ENCODE assay signal across 8 mouse cellular contexts in genomic region chr11:101069391-101070188, GRCm38 (mm10). TPM values are rescaled to one million over a fixed set of nuclear protein-coding genes. Genes with fewer than 3 reads are reported as not detected.
DNase-seq lines count a peak whose midpoint lies in the region; ATAC-seq and TF ChIP-seq lines count a peak whose summit lies in the region.

Naglu (plus strand) TSS chr11:101070012.

- no peak within 1 kb of the TSS for H3K27ac ChIP-seq in MEL (ENCODE audit: control insufficient read depth, low read depth, low read length)
- H3K27ac ChIP-seq in cerebellum, adult 2 months (ENCODE audit: insufficient read depth, low read length) = peak within 1 kb of the TSS; percentile 91
- peak within 1 kb of the TSS; percentile 68 for H3K27ac ChIP-seq in forebrain, postnatal 0 days (ENCODE audit: low read depth, low read length)
- H3K27ac ChIP-seq in layer of hippocampus, adult 2 months = peak within 1 kb of the TSS; percentile 95
- H3K27ac ChIP-seq in neural tube, embryonic 15.5 days (replicated peaks) = peak within 1 kb of the TSS; percentile 78

- H3K9ac ChIP-seq in MEL (ENCODE audit: control insufficient read depth, low read depth, low read length, poor library complexity, severe bottlenecking) = peak within 1 kb of the TSS; percentile 77
- H3K9ac ChIP-seq in forebrain, postnatal 0 days = peak within 1 kb of the TSS; percentile 84
- H3K9ac ChIP-seq in neural tube, embryonic 15.5 days (replicated peaks) = peak within 1 kb of the TSS; percentile 91

- H3K9me3 ChIP-seq in MEL (replicated peaks; ENCODE audit: insufficient read depth, low read length) = no peaks in the 10 kb centered on the region
- H3K9me3 ChIP-seq in forebrain, postnatal 0 days (ENCODE audit: low read length) = no peaks in the 10 kb centered on the region
- H3K9me3 ChIP-seq in neural tube, embryonic 15.5 days (replicated peaks) = no peaks in the 10 kb centered on the region

- WGBS in cerebellum, adult 2 months = 3% methylated on average over 35 of the region's 35 CpGs
- 5% methylated on average over 35 of the region's 35 CpGs for WGBS in forebrain, postnatal 0 days
- WGBS in lung, adult 2 months = 5% methylated on average over 35 of the region's 35 CpGs
- WGBS in neural tube, embryonic 15.5 days = 4% methylated on average over 35 of the region's 35 CpGs

- H3K79me2 ChIP-seq in MEL (ENCODE audit: control insufficient read depth, insufficient read depth, low read length, poor library complexity) = no peaks in the 10 kb centered on the region; the same call in 1 of the 2 replicates

- no peak for TF ChIP-seq RAD21 in MEL (IDR thresholded peaks at IDR 0.05; ENCODE audit: low read depth, low read length)

- no peaks in the 10 kb centered on the region for H3K27me3 ChIP-seq in MEL (ENCODE audit: control insufficient read depth in 1 of 2, insufficient read depth in 2 of 2, low read length in 2 of 2)
- no peaks in the 10 kb centered on the region for H3K27me3 ChIP-seq in cerebellum, adult 2 months (ENCODE audit: control insufficient read depth, insufficient read depth, low read length)
- H3K27me3 ChIP-seq in forebrain, postnatal 0 days (ENCODE audit: insufficient read depth, low read length) = no peaks in the 10 kb centered on the region
- no peaks in the 10 kb centered on the region for H3K27me3 ChIP-seq in neural tube, embryonic 15.5 days (replicated peaks)

- peak; percentile 95 for ATAC-seq in forebrain, postnatal 0 days
- ATAC-seq in neural tube, embryonic 15.5 days (ENCODE audit: low FRiP score) = peak; percentile 92

- peak within 1 kb of the TSS; percentile 63 for H3K4me3 ChIP-seq in MEL (ENCODE audit: control insufficient read depth in 1 of 2, insufficient read depth in 1 of 2, low read depth in 2 of 2, low read length in 2 of 2)
- H3K4me3 ChIP-seq in cerebellum, adult 2 months (replicated peaks; ENCODE audit: insufficient read depth, low read depth, low read length) = peak within 1 kb of the TSS; percentile 72
- H3K4me3 ChIP-seq in forebrain, postnatal 0 days (ENCODE audit: low read depth, low read length) = peak within 1 kb of the TSS; percentile 69
- peak within 1 kb of the TSS; percentile 93 for H3K4me3 ChIP-seq in layer of hippocampus, adult 2 months
- peak within 1 kb of the TSS; percentile 75 for H3K4me3 ChIP-seq in lung, adult 2 months (replicated peaks; ENCODE audit: extremely low read depth, low read depth, low read length)
- peak within 1 kb of the TSS; percentile 65 for H3K4me3 ChIP-seq in neural tube, embryonic 15.5 days (replicated peaks)

- peaks cover 6 to 12% of the 10 kb centered on the region in 2 experiments for H3K4me1 ChIP-seq in MEL (ENCODE audit: control insufficient read depth in 1 of 2, insufficient read depth in 2 of 2, low read length in 2 of 2)
- peaks cover 11% of the 10 kb centered on the region for H3K4me1 ChIP-seq in cerebellum, adult 2 months (ENCODE audit: control insufficient read depth, insufficient read depth, low read length)
- H3K4me1 ChIP-seq in forebrain, postnatal 0 days (ENCODE audit: insufficient read depth) = peaks cover 4% of the 10 kb centered on the region; the same call in 1 of the 2 replicates
- H3K4me1 ChIP-seq in lung, adult 2 months (ENCODE audit: control insufficient read depth, insufficient read depth, low read length) = peaks cover 11% of the 10 kb centered on the region
- H3K4me1 ChIP-seq in neural tube, embryonic 15.5 days = peaks cover 27% of the 10 kb centered on the region

- peaks cover 0 to 8% of the 10 kb centered on the region in 2 experiments; a peak in 2 of 4 replicates for H3K36me3 ChIP-seq in MEL (ENCODE audit: control insufficient read depth in 1 of 2, insufficient read depth in 2 of 2, low read length in 2 of 2)
- H3K36me3 ChIP-seq in forebrain, postnatal 0 days (ENCODE audit: insufficient read depth) = peaks cover 1% of the 10 kb centered on the region; the same call in 1 of the 2 replicates
- H3K36me3 ChIP-seq in neural tube, embryonic 15.5 days = no peaks in the 10 kb centered on the region; the same call in 1 of the 2 replicates

- intact Hi-C loops in heart, postnatal 36 days (cut with DNase I) = loop anchor here (1.0 to 10.0 kb wide), 2 partner anchors 12 to 355 kb away; partner anchors contain the start of genes Hspb9 and Kat2a

- peak within 1 kb of the TSS; percentile 96 for H3K4me2 ChIP-seq in forebrain, postnatal 0 days (ENCODE audit: low read depth)
- peak within 1 kb of the TSS; percentile 97 for H3K4me2 ChIP-seq in neural tube, embryonic 15.5 days

- peak in 1 of 2 experiments; percentile 31; a peak in 1 of 4 replicates for TF ChIP-seq EP300 in MEL (IDR thresholded peaks at IDR 0.05; ENCODE audit: low read depth in 1 of 2, low read length in 2 of 2)

- TF ChIP-seq CTCF in MEL (IDR thresholded peaks at IDR 0.05 in 2 of 3, conservative IDR thresholded peaks at IDR 0.05 in 1 of 3; ENCODE audit: control insufficient read depth in 1 of 3, insufficient read depth in 1 of 3, low read depth in 2 of 3, low read length in 3 of 3, poor library complexity in 1 of 3, severe bottlenecking in 1 of 3) = no peak
- TF ChIP-seq CTCF in cerebellum, adult 2 months (IDR thresholded peaks at IDR 0.05; ENCODE audit: borderline replicate concordance, insufficient read depth, low read depth, low read length) = no peak
- TF ChIP-seq CTCF in forebrain, postnatal 0 days (IDR thresholded peaks at IDR 0.05; ENCODE audit: low read depth) = no peak
- no peak for TF ChIP-seq CTCF in layer of hippocampus, adult 2 months (conservative IDR thresholded peaks at IDR 0.05)
- no peak for TF ChIP-seq CTCF in lung, adult 2 months (IDR thresholded peaks at IDR 0.05; ENCODE audit: insufficient read depth, low read length)

- DNase-seq in MEL (ENCODE audit: low read depth, low spot score) = peak; percentile 94
- DNase-seq in cerebellum, adult 2 months = peak; percentile 97 to 98
- peak; percentile 93 for DNase-seq in forebrain, postnatal 0 days
- peak; percentile 92 to 94 for DNase-seq in heart, postnatal 36 days
- peak; percentile 92 to 95 for DNase-seq in layer of hippocampus, adult 2 months (ENCODE audit: low spot score in 2 of 2)
- peak; percentile 93 for DNase-seq in lung, adult 2 months
- DNase-seq in testis, postnatal 10 days (ENCODE audit: low spot score) = peak; percentile 96

- peak; percentile 72 to 76; a peak in 3 of 4 replicates for TF ChIP-seq POLR2A in MEL (IDR thresholded peaks at IDR 0.05; ENCODE audit: control insufficient read depth in 1 of 2, insufficient read depth in 1 of 2, low read depth in 1 of 2, low read length in 2 of 2, poor library complexity in 1 of 2)
- TF ChIP-seq POLR2A in cerebellum, adult 2 months (IDR thresholded peaks at IDR 0.05; ENCODE audit: borderline replicate concordance, insufficient read depth, low read length) = peak; percentile 91
- peak; percentile 80; the same call in 1 of the 2 replicates for TF ChIP-seq POLR2A in lung, adult 2 months (IDR thresholded peaks at IDR 0.05; ENCODE audit: borderline replicate concordance, extremely low read depth, low read depth, low read length)

TF ChIP-seq in MEL, 35 proteins besides CTCF, POLR2A, EP300 and RAD21 (continues in another document):
- no peak for TF ChIP-seq CHD1 (IDR thresholded peaks at IDR 0.05; ENCODE audit: low read depth, low read length)
- no peak for TF ChIP-seq POLR2AphosphoS5 (IDR thresholded peaks at IDR 0.05; ENCODE audit: borderline replicate concordance, low read depth, low read length)
- TF ChIP-seq MYC (IDR thresholded peaks at IDR 0.05; ENCODE audit: low read depth, low read length) = 0 out of 2 replicates have a peak, but pooled peaks have one; percentile 4
- no peak for TF ChIP-seq GATA1 (IDR thresholded peaks at IDR 0.05; ENCODE audit: low read depth, low read length)
- no peak for TF ChIP-seq HCFC1 (IDR thresholded peaks at IDR 0.05; ENCODE audit: low read depth, low read length)
- peak; percentile 63 for TF ChIP-seq SIN3A (IDR thresholded peaks at IDR 0.05; ENCODE audit: low read length)
- no peak for TF ChIP-seq SMC3 (IDR thresholded peaks at IDR 0.05; ENCODE audit: low read depth, low read length)
- peak; percentile 53 for TF ChIP-seq ELF1 (IDR thresholded peaks at IDR 0.05; ENCODE audit: low read depth, low read length)
- peak; percentile 53 for TF ChIP-seq NELFE (IDR thresholded peaks at IDR 0.05; ENCODE audit: low read depth, low read length)
- TF ChIP-seq ZMIZ1 (IDR thresholded peaks at IDR 0.05; ENCODE audit: low read depth, low read length) = no peak
- TF ChIP-seq MXI1 (IDR thresholded peaks at IDR 0.05; ENCODE audit: low read depth, low read length) = no peak; the same call in none of the 2 replicates
- TF ChIP-seq BHLHE40 (IDR thresholded peaks at IDR 0.05; ENCODE audit: borderline replicate concordance, low read depth, low read length) = no peak
- peak; percentile 89 to 96 for TF ChIP-seq USF2 (IDR thresholded peaks at IDR 0.05; ENCODE audit: borderline replicate concordance in 1 of 2, insufficient read depth in 1 of 2, low read depth in 1 of 2, low read length in 2 of 2)
- TF ChIP-seq TBP (IDR thresholded peaks at IDR 0.05; ENCODE audit: low read depth, low read length) = peak; percentile 38
- peak; percentile 71 for TF ChIP-seq NRF1 (IDR thresholded peaks at IDR 0.05; ENCODE audit: insufficient read depth, low read depth, low read length, poor library complexity, severe bottlenecking)
- peak; percentile 100 for TF ChIP-seq USF1 (IDR thresholded peaks at IDR 0.05; ENCODE audit: low read depth, low read length)
- TF ChIP-seq RCOR1 (IDR thresholded peaks at IDR 0.05; ENCODE audit: low read depth, low read length) = peak; percentile 38; the same call in 1 of the 2 replicates
- TF ChIP-seq MYB (IDR thresholded peaks at IDR 0.05; ENCODE audit: low read depth, low read length) = no peak
- TF ChIP-seq GABPA (IDR thresholded peaks at IDR 0.05; ENCODE audit: low read depth, low read length) = no peak
- peak; percentile 97 for TF ChIP-seq MAX (IDR thresholded peaks at IDR 0.05; ENCODE audit: low read length)
- no peak for TF ChIP-seq E2F4 (IDR thresholded peaks at IDR 0.05; ENCODE audit: borderline replicate concordance, low read depth, low read length)
- no peak for TF ChIP-seq KAT2A (conservative IDR thresholded peaks at IDR 0.05; ENCODE audit: low read depth, low read length)

RNA-seq across cellular contexts. Expression of gene Naglu, which starts in this region (rescaled TPM):
- total RNA-seq in MEL (2012; rRNA removed) = 1.1 and 1.5 TPM in 2 replicates
- polyA plus RNA-seq in MEL (2012; ENCODE audit: insufficient read depth in 1 of 2, insufficient read length in 2 of 2, low read depth in 1 of 2, low replicate concordance in 2 of 2, missing spikeins in 1 of 2) = 1 to 10 TPM in 1 of 2 experiments, not detected in 1; 3.1 TPM
- 12.7 and 15.8 TPM in 2 replicates for polyA plus RNA-seq in cerebellum, adult 2 months (2012; rRNA removed)
- 11.3 and 14.9 TPM in 2 replicates for total RNA-seq in forebrain, postnatal 0 days (2014; rRNA removed)
- polyA plus RNA-seq in forebrain, postnatal 0 days (2015; fragmentation: Nextera tagmentation; extraction: Ambion mirVana) = 11.6 and 12.6 TPM in 2 replicates
- total RNA-seq in heart, postnatal 36 days (2021) = 10 to 100 TPM in 1 of 2 experiments, 1 to 10 TPM in 1; 9.1 to 10.1 TPM
- total RNA-seq in layer of hippocampus, adult 2 months (2021) = 1 to 10 TPM; 8.7 to 9.6 TPM
- 32.2 and 33.5 TPM in 2 replicates for polyA plus RNA-seq in lung, adult 2 months (2012; rRNA removed)
- 11.7 and 12.4 TPM in 2 replicates for polyA plus RNA-seq in neural tube, embryonic 15.5 days (2015; fragmentation: Nextera tagmentation; extraction: Ambion mirVana)
